Mouse (Mus musculus) lung, postnatal 0 days (tissue): ENCODE data around the gene Rbms1.

ENCODE experiments used
- CTCF ChIP-seq: IDR thresholded peaks from 2 replicates; pipeline ENCODE4 v1.5.1; 2016; ENCODE audit warnings: antibody characterized with exemption, mild to moderate bottlenecking
- EP300 ChIP-seq: IDR thresholded peaks from 2 replicates; pipeline ENCODE4 v1.6.1; 2016; ENCODE audit warnings: antibody characterized with exemption, mild to moderate bottlenecking, control low read depth

DNA sequence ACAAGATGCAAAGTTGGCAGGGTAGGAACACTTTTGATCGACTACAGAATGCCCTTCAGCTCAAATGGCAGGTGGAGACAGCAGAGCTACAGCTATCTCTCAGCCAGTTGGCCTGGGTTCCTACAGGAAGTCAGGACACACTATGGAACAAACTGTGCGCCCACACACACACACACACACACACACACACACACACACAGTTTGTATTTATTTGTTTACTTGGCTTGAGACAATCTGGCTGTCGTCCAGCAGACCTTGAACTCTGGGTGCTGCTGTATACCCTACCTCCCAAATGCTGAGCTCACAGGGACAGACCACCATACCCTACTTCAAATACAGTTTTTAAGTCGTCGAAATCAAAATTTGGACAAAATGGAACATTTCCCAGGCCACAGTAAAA, 125.4 kb downstream of the Rbms1 start:
- no peak for TF ChIP-seq CTCF
- no peak for TF ChIP-seq EP300
